Mouse (Mus musculus) adrenal gland, adult 18-20 months (tissue): Measurements from ENCODE around the gene Akip1. TPM values are rescaled to one million over a fixed set of nuclear protein-coding genes. Genes with fewer than 3 reads are reported as not detected.

Source experiments
- DNase-seq, 2 experiments: peaks; one replicate each; pipeline ENCODE4 v3.0.0; 2021 to 2022; ENCODE audit warnings: low spot score in 2 of 2
- total RNA-seq, 2 experiments: library from RNA; stranded (reverse); gene quantifications; 1 replicate in 1 of 2; 2 replicates in 1 of 2; pipeline ENCODE4 v1.2.3; 2021

Akip1 gene
- total RNA-seq, 2 experiments from 2014 or later, result 18.6 to 22.9 TPM

DNA sequence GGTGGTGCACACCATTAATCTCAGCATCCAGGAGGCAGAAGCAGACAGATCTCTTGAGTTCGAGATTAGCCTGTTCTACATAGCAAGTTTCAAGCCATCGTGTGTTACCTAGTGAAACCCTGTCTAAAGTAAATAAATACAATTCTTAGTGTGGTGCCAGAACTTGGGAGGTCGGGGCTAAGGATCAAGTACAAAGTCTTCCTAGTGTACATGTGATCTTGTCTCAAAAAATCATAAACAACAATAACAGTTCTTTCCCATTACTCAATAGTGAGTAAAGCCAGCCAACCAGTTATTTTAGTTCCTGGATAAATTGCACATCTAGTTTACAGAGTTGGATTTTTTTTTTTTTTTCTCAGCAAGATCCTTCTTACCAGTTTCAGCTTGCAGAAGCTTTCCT is 971 bp downstream of the Akip1 start:
- DNase-seq, result no peak

DNA sequence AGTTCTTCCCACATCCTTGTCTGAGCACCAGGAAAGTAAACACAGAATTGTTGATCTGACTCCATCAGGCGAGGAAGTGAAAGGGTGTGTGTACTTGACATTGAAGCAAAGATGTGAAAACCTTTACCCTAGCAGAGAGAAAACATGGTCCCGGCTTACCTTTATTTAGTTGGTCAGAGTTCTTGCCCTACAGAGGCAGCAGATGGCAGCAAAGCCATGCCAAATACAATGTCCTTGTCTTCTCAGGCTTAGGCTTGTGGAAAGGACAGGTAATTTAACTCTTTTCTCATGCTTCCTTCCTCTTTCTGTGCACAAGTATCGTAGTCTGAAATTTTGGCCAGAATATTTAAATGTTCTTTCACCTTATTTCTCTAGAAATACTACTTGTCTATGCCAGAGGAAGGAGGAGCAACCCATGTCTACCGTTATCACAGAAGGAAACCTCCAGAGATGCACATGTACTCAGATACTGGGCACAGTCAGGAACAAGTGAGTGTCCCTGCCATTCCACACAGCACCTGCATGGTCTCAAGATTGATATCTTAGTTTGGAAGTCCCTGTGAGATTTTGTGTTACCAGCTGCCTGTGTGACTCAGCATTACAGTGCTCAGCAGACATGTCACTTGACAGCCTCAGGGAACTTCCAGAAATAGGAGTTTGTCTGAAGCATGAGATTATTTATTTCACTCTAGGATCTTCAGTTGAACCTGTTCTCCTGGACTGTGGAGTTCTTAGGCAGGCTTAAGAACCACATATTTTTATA is 3.7 kb downstream of the Akip1 start:
- DNase-seq, result peak; percentile 28 to 35

DNA sequence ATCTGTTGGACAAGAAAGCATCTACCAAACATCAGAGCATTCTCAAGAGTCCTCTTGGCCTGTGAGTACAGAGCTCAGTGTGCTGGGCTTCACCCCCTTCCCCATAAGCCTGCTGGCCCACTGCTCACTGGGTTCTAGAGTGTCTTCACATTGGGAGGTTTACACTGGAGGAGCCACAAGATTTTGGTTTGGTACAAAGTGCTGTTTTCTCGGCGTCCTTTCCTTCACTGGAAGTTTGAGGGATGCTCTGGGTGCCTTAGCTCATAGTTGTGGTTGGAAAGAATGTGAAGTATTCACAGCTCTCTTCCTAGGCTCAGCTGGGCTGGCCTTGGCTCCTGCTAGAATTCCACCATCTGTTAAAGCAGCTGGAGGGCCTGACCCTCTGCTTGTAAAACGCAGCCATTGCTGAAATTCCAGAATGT is 5.5 kb downstream of the Akip1 start:
- DNase-seq, result no peak

DNA sequence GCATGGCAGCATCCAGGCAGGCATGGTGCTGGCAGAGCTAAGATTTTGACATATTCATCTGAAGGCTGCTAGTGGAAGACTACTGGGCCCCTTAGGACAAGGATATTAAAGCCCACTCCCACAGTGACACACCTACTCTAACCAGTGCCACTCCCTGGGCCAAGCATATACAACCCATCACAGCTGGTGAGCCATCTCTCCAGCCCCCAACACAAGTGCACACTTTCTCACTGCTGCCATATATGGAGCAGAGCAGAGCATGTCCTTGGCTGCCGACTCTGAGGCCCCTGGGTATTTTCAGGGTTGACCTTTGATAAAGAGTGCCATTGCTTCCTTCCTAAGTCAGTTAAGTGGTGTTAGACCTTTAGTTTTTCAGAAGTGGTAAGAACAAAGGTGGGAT is 6.6 kb downstream of the Akip1 start:
- DNase-seq, result no peak

DNA sequence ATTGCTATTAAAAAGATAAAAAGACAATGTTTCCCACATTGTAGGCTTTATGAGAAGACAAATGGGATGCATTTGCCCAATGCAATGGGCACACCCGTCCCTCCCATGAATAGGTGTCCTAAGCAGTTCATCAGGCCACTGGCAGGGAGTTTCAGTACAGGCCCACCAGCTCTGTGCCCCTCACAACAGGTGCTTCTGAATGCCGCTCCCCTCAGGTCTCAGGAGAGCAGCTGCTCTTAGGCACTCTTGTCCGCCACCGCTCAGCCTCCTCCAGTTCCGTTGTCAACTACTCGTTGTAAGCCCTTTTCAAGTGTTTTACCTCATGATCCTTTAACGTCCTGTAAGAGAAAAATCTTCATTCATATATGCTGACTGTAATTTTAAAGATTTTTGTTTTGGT is 8.7 kb downstream of the Akip1 start:
- no peak for DNase-seq

DNA sequence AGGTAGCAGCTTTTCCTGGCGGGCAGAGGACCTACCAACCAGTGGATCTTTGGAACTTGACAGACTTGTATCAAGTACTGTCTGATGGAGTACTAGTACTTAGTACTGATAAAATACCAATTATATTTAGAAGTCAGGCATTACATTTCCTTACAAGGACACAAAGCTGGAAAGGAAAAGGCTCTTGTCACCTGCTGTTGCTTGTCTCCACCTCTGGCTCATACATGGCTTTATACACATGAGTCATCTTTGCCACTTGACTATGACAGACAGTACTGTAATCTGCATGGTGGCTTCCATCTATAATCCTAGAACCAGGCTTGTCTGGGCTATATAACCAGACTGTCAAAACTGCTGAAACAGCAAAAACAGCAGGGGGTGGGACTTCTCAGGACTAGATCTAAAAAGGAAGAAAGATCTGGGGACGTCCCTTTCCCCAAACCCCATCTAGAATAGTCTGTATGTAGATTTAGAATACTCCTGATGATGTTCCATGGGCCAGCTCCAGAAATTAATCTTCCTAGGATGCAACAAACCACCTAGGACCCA is 10.0 kb downstream of the Akip1 start:
- no peak for DNase-seq

DNA sequence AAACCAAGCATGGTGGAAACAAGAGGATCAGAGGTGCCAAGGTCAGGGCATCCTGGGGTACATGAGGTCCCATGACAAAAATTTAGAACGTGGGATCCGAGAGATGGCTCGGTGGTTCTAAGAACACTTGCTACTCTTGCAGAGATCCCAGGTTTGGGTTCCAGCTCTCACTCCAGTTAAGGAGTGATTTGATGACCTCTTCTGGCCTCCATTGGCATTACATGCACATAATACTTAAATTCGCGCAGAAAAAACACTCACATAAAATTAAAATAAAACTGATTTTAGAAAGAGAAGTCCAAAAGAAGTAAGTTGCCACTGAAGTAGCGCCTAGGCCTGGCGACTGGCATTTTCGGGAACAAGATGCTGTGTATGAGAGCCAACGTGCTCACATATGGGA is 15.8 kb downstream of the Akip1 start:
- DNase-seq, result peak in 1 of 2 experiments; percentile 24

DNA sequence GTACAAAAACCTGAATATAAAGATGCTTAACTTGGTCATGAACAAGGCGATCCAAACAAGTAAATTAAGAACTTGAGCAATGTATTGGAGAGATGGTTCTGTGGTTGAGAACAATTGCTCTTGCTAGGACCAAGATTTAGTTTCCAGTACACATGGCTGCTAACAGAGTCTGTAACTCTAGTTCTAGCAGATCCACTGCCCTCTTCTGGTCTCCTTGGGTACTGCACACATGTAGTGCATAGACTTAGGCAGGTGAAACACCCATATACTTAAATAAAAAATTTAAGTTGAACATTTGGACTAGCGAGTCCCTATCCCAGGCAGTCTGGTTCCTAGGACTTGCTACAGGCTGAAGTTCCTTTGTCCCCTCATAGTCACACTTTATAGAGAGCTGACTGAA is 19.1 kb downstream of the Akip1 start:
- DNase-seq, result no peak

DNA sequence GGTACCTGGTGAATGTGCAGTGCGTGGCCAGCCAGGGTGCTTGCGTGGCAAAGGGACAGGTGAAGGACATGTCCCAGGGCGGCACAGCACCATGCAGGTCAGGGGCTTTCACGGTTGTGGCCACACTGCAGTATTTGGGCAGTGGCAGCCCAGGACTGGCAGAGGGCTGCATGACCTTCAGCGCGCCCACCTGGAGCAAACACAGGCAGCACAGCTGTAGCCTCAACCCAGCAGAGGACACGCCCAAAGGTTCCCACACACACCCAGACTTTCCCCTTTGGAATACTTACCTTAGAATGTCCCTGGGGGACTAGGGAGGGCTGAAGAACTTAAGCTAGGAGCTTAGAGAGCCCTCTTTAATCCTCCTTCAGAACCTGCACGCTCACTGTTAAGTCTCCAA is 19.6 kb downstream of the Akip1 start:
- no peak for DNase-seq

DNA sequence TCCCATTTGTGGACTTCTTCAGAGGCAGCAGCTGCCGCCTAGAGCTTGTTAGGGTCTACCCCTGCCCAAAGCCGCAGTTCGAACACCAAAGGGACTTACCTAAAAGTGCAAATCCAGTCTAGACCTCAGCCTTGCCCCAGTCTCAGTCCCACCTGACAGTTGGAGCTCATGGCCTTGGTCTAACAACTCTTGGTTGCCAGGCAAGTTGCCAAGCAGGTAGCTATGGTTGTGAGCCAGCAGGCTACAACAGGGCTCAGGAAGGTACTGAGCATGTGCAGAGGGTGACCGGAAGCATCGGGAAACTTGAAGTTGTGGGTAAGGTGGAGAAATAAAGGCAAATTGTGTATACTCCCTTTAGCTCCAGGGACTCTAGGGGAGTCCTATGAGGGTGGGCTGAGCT is 20.2 kb downstream of the Akip1 start, which contains the start of gene BC051019:
TSS of gene BC051019 (minus strand) at position 154 of the 400 bp plus-strand sequence.
- DNase-seq, result no peak

DNA sequence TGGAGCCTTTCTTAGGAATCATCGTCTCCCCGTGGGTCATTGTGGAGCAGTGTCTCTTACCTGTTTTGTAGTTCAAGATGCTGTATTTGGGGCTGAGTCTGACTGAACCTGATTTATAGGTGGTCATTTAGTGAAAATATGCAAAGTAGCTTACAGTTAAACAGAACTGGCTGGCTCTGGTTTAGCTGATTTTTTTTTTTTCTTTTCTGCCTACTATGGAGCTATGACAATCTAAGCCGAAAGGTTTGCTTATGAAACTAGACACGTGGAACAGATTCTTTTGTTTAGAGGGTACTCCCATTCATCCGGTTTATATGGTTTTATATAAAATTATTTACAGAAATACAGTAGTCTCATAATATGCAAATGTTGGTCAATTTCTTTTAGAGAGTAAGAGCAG is 28.1 kb downstream of the Akip1 start, which contains the start of gene Ascl3:
TSS of gene Ascl3 (minus strand) at position 101 of the 400 bp plus-strand sequence.
- DNase-seq, result no peak

DNA sequence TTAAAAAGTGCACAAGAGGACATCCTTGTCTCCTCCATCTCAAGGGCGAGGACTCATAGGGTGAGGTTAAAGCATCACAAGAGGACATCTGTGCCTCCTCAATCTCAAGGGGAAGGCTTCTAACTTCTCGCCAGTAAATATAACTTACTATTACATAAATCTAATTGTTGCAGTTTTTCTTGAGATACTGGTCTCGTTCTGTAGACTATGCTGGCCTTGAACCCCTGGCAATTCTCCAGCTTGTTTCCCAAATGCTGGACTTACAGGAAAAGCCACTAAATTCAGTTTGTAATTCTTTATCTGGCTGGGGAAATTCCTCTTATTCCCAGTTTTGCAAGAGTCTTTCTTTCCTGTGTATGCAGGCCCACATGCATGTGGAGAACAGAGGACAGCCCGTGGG is 31.3 kb downstream of the Akip1 start:
- DNase-seq, result no peak

DNA sequence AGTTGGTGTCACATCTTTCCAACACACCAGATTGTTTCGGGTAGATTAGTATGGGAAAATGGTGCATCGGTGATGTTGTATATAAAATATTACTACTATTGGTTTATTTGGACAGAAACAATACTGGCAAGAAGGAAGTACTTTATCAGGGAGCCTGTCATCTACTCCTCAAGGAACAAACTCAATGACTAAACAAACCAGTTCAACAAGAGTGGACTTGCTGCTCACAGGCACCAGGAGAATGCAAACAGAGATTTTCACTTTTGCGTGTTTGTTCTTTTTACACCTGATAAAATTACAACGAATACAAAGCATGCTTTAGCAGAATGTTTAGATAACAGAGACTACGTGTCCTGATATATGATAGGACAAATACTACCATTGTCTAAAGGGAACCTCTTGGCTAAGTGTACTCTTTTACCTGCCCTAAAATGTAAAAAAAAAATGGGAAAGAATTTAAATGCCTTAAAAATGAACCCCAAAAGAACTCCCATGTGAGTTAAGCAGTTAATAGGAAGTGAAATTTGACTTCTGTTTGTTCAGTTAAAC is 36.4 kb downstream of the Akip1 start:
- DNase-seq, result no peak

DNA sequence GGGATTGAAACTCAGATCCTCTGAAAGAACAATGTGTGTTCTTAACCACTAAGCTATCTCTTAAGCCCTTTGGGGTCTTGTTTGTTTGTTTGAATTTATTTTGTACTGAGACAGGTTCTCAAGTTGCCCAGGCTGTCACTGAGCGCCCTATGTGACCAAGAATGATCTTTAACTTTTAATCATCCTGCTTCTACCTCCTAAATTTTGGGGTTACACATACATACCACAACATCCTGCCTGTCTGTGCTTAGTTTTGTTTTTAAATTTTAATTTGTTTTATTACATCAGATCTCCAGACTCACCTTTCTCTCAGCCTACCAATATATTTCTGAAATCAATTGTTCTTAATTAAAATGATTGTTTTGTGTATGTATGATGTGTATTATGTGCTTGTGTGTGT is 37.6 kb downstream of the Akip1 start:
- no peak for DNase-seq

DNA sequence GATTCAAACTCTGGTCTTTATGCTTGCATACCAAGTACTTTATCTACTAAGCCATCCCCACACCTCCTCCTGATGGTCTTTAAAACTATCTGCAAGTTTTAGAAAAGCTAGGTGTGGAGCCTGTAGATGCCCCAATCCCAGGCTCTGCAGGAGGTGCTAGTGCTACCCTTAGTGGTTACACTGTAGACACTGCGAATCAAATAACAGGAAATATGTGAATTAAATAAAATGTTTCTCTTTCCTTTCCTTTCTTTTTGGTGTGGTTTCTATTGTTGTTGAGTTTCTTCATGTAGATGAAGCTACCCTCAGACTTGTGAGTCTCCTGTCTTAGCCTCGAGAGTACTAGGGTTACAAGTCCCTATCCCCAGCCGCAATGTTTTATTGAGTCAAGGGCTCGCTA is 38.2 kb downstream of the Akip1 start:
- DNase-seq, result no peak

DNA sequence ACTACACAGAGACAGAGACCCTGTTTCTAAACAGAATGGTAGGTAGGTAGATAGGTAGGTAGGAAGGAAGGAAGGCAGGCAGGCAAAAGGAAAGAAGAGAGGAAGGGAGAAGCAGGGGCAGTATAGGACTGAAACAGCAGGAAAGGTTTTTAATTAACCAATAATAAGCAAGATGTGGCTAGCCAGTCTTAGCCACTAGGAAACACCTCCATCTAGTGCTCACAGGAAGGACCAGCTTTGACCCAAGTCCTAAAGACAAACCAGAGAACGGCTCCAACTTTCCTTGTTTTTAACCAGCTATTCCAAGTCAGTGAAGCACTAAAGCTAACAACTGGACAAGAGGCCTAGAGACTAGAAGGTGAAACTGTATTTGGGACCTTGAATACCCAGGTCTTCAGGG is 44.3 kb downstream of the Akip1 start:
- DNase-seq, result no peak

DNA sequence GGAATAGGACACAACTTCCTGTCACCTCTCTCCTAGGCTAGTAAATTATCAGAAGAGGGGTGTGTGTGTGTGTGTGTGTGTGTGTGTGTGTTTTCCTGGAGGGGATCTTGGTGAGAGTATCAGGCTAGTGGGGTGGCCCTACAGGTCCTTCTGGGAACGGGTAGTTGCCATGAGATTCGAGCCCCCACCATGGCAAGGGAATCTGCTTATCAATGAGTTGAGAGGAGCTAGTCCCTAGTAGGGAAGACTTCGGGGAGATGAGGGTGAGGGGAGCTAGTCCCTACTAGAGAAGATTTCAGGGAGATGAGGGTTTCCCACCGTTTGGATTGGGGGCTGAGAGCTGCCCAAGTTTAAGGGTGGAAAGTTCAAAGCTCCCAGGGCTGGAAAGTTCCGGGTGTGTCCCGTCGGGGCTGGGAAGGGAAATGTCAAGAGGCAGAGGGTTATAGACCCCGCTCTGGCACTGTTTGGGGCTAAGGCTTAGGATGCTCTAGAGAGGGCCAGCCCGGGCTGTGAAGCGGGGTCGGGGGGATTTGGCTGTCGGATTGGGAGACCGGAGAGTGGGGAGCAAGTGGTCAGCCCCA is 48.0 kb downstream of the Akip1 start:
- DNase-seq, result no peak

DNA sequence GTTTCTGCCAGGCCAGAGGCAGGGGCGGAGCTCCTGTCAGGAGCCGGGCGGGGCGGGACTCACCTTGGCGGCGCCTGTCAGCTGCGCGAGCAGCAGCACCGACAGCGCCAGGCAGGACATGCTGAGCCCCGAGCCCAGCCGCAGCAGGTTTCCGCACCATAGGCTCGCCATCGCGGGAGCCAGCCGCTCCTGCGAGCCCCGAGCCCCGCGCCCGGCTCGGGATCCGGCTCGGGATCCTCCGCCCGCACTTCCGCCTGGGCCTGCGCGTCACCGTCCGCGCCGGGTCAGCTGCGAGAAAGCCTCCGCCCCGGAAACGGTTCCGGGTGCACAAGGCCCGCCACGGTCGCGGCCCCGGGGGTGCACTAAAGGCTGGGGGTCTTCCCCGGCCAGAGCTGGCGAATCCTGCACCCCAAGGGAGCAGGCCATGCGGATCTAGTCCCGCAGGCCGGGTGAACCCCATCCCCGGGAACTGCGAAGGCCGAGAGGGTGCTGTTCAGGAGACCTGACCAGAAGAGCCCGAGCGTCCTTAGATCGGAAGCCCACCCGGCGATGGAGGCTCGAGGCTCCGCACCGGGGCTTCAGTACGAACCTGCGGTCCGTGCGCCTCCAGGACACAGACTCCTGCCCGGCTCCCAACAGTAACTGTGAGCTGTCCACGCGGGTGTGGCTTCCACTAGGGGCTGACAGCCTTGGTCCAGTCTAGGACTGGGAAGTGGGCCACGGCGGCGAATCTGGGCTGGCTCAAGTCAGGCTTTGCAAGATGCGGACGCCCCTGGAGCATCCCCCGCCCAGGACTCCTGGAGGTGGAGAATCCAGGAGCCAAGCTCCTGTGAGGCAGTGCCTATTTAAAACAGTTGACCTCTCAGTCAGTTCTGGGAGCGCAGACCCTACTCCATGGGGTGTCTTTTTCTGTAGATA is 48.8 kb downstream of the Akip1 start, which contains the start of gene Tmem9b:
TSS of gene Tmem9b (minus strand) at position 868 of the 918 bp plus-strand sequence.
- peak; percentile 81 to 86 for DNase-seq

DNA sequence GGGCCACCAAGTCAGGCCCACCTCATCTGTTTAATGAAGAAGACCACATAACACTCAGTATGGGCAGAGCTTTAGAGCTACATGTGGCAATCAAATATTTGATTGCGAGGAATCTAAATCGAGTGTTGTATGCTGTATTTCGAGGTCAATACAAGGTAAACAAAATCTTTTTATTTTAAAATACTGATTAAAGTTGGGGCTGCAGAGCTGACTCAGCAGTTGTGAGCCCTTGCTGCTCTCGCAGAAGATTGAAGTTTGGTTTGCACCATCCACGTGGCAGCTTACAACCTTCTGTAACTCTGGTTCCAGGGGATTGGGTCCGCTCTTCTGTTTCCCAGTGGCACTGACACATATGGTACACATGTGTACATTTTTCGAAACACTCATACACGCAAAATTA is 50.5 kb downstream of the Akip1 start:
- no peak for DNase-seq

DNA sequence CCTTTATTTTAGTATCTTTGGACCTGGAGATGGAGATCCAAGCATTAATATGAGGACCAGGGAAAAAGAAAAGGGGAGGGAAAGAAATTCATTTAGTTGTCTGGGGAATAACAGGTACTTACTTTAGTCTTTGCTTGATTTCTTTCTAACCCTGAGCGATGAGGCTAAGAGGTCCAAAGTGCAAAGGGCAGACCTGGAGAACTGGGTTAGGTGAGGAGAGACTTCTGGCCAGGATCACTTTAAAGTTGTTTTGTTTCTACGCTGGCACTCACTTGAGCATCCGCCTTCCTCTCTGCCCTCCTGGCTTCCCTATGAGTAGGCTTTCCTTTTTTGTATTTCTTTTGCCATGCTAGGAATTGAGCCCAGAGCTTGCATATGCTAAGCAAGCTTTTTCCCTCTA is 52.8 kb downstream of the Akip1 start:
- no peak for DNase-seq
